Mouse (Mus musculus) adrenal gland, adult 8-10 months (tissue): ENCODE measurements around the gene Fzr1. TPM values are rescaled to one million over a fixed set of nuclear protein-coding genes. Genes with fewer than 3 reads are reported as not detected.
A peak's percentile ranks its signal among the peaks of the same experiment; 100 is the strongest.

ENCODE experiments used
- DNase-seq: peaks from one replicate; pipeline ENCODE4 v3.0.0; 2022
- total RNA-seq, 4 experiments: library from RNA; stranded (reverse); gene quantifications; 2 replicates each; pipeline ENCODE4 v1.2.4; 2022

The Fzr1 gene
- 10 to 100 TPM; 47.1 to 52.7 (median 49.9) TPM for total RNA-seq

DNA sequence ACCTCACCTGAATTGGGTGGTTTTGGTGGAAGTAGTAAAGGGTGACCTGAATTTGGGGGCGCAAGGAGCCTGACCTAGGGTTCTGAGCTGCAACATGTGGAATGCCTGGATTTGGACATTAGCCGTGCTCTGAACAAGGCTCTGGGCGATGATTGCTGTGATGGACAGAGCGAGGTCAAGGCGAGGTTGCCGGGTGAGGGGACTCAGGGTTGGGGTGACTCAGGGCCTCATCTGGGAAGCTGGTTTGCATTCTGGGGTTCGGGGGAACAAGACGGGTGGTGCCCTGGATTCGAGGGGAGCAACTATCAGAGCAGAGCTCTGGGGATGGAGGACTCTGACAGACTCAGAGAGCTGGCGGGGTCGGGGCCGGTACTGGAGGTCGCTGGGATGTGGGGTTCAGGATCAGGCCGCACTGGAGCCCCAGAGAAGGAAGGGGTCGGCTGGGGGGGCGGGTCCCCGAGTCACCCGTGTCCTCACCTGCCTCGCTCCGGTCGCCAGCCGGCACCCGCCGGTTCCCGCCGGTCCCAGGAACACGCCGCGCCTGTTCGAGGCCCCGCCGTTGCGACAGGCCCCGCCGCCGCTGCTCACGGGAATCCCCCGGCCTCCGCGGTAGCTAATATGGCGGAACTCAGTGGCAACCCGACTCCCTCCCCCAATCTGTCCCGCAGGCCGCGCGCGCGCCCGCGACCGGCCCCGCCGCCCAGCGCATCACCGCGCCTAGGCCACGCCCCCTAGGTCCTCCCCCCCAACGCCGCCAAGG is at the start of gene Fzr1:
Gene Fzr1, minus strand, starts transcription at position 724 of the 760 bp plus-strand sequence.
- no peak for DNase-seq

DNA sequence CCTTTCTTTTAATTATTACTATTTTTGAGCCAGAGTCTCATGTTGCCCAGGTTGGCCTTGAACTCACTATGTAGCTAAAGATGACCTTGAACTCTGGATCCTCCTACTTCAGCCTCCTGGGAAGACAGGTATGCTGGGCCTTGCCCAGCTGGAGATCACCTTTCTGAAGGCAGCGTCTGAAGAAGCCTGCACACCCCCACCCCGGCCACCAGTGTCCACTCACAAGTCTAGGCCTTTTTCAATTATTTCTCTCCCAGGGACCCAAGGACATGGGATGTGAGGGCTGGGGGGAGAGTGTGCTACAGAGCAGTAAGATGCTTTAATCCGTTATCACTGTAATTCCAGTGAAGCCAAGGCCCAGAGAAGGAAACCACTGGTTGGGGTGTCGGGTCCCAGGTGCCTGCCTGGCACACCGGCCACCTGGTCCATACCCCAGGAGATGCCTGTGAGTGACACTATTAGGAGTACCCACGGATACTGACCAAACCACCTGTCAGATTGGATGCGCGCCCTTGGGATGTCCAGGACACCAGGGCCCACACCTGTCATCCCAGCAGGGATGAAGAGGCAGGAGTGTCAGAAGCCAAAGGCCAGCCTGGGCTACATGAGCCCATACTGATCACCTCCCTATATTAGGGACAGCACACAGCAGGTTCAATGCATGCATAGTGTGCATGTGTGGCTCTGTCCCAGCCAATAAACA is 49.6 kb upstream of the Fzr1 start:
- peak; percentile 20 for DNase-seq

- peak; percentile 29 for DNase-seq
These were observed 49.0 kb upstream of the Fzr1 start for GRCm38 (mm10) chr10:81427327-81427726.

DNA sequence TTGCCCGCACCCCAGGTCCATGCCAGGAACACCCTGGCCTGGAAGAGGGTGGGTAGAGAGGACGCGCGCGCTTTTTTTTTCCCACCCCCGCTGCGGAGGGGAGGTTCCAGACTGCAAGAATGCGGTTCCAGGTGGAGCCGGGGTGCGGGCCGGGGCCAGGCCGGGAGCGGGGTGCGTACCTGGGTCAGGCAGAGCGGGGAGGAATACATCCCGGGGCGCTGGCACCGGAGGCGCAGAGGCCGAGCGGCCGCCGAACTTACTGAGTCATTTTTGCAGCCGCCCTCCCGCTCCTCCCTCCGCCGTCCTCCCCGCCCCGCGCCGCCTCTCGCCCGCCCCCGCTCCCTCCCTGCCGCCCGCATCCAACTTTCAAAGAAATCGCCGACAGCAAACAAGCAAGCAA is 48.6 kb upstream of the Fzr1 start:
- DNase-seq, result peak; percentile 69

- peak; percentile 42 for DNase-seq
These were observed 47.9 kb upstream of the Fzr1 start for GRCm38 (mm10) chr10:81426081-81426671.

DNA sequence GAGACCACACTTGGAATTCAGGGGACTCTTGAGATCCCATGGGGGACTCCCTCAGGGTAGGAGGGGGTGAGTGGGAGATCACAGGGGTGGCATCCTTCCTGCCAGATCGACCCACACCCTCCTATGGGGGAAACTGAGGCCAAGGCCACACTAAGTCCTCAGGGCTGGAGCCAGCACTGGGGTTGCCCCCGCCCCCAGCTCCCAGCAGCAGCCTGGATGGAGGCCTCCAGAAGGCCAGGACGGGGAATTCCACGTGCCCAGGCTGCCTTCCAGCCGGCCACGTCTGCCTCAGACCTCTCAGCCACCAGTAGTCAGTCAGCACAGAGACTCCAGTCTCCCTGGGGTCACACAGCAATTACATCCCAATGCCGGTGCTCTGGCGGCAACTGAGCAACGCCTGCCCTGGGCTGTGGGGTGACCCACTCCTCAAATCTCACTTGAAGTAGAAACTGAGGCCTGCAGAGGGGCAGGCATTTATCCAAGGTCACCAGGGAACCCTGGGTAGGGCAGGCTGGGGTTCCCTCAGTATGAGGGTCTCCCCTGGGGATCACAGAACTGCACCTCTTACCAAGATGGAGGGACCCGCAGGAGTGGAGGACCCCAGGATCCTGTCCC is 47.0 kb upstream of the Fzr1 start:
- DNase-seq, result peak; percentile 60

DNA sequence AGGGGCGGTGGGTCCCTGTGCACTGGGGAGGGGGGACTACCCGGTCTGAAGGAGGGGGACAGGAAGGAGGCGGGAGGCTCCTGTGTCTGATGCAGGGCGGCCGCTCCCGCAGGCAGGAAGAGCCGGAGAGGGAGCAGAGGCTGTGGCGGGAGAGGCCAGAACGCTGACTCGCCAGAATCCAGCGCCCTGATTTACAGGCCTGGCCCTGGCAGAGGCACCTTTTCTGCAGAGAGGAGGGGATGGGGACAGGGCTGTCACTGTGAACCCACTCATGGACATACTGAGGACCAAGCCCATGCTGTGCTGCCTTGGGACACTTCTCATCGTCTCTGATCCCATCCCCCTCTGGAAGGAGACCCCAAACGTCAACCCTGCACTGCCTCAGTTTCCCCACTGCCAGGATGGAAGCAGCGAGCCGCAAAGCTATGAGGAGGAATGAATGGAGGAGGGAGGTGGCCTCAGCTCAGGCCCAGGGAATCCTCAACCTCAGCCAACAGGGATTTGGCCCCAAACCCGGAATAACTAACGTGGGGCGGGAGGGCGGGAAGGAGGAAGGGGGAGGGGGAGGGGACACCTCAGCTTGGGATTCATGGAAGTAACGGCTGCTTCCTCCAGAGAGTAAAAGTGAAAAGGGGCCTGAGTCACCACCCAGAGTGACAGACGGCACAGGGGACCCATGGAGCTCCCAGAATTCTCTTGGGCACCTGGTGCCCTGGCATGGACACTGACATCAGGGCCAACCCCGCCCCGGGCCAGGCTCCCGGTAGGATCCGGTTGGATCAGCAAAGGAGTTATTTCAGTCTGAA is 46.1 kb upstream of the Fzr1 start:
- peak; percentile 62 for DNase-seq

DNA sequence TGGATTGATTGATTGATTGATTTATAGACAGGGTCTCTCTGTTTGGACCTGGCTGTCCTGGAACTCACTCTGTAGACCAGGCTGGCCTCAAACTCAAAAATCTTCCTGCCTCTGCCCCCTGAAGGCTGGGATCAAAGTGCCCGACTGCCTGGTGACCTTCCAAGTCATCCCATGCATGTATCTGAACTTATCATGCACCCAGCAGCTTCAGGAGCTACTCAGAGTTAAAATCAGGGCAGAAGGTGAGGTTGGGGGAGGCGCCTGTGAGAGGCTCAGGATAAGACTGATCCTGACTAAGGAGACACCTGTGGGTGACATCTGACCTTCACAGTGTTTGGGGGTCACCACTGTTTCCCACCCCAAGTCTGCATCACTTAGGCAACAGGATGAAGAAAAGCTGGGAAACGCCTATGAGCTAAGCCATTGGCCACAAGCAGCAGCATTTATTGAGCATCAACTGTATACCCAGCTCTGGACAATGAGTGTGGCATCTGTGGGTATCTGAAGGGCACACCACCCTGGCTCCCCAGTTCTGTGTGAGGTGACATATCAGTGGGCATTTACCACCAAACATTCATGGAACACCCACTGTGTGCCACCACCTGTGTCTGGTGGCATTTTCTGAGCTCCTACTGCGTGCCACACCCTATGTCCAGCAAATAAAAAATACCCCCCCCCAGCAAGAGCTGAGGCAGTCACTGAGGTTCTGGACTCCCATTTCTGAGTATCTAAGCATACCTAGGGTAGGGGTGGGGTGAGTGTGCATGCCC is 45.3 kb upstream of the Fzr1 start:
- DNase-seq, result peak; percentile 24

GRCm38 (mm10) chr10:81422661-81423217 is 44.4 kb upstream of the Fzr1 start:
- DNase-seq, result peak; percentile 12

DNA sequence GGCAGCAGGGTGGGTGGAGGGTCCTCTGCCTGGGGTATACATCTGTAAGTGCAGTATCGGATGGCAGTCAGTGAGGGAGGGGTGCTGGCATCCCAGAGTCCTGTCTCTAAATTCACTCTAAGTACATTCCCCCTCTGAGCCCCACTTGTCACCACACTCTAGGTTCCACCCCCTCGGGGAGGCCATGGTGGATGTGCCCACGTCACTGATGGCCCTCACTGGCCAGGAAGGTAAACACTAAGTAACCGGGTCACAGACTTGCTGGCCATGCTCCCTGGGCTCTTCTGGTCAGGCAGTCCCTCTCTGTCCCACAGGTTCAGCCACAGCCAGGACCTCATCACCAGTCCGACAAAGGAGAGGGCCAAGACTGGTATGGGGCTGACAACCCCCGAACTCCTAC is 43.9 kb upstream of the Fzr1 start:
- peak; percentile 29 for DNase-seq

DNA sequence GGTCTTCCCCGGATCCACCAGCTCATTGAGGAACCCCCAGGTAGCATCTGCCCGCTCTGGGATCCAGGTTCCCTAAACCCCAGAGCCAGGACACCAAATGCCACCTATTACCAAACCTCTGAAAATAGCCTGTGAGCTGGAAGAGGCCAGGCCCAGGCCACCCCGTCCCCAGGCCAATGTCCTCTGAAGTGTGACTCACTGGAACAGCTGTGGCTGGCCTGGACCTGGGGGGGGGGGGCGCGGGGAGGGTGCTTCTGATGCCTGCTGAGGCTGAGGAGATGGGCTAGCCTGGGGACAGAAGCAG is 43.4 kb upstream of the Fzr1 start:
- peak; percentile 64 for DNase-seq

DNA sequence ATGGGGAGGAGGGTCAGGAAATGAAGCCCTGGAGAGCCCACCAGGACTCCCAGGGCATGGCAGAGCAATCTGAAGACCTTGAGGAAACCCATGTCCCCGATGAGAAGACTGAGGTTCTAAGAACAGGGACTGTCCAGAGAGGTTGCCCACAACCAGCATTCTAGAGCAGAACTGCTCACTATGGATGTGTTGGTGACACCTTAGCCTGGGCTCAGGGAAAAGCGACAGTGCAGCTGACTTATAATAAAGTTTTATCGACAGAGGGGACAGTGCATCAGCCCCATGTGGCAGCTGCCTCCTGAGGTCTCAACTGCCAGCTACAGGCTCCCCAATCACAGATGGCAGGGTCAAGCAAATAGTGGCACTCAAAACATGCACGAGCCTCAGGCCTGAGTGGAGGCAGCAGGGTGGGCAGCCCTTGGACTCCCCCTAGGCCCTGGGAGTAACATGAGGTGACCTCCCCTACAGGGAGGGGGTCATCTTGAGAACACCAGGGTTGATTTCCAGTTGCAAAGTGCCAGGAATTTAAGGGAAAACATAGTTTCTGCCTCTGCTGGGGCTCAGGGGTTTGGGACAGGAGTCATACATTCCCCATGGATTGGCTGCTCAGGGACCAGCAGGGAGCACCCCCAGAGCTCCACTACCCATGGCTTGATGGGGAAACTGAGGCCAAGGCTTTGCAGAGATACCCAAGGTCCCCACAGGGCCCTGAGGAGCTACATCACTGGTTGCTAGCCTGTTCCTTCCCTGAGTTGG is 42.9 kb upstream of the Fzr1 start:
- DNase-seq, result peak; percentile 11

DNA sequence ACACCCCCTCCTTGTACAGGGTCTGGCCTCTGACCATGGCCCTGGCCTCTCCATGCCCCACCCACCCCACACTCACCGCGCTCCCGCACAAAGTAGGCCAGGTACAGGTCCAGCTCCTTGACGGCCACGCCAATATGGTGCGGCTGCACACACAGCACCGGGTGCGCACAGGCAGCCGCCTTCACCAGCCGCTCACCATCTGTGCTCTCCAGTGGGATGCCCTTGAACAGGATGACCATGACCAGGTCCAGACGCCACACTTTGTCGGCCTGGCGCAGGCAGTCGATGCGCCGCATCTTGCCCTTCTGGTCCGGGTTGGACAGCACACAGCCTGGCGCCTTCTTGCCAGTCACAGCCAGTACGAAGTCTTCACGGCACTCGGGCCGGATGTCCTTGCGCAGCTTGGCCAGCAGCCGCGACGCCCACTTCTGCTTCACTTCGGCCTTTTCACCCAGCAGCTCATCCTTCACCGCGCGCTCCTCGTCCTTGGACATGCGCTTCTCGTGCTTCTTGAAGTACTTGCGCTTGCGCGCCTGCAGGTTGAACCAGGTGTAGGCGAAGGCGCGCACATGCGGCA is 42.0 kb upstream of the Fzr1 start:
- DNase-seq, result peak; percentile 75

DNA sequence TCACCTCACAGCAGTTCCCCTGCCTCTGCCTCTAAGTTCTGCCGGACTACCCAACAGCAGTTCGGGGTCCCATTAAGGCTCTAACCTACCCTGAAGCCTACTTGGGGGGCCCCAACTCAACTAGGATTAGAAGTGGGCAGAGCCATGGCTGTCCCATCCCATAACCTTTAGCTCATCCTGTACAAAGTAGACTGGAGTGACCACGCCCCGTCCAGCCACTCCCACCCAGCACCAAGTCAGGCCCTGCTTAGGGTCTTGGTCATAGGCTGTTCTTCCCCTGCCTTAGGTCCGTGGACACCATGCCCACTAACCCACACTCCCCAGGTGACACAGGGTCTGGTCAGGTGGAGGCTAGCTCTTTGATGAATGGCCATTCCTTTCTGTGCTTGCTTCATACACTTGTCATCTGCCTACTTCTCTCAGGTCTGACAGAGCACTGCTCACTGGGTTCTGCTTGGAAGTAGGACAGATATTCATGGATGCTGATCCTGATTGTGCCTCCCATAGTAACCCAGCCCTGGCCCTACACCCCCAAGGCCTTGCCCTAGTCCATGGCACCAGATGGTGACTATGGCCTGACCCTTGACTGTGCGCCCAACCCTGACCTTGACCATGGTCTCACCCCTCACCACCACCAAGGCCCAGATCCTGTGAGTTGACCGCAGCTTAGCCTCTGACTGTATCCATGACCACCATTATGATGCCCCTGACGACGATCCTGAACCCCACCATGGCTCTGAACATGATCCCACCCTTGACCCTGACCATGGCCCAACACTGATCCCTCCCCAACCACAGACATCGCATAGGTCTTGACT is 41.0 kb upstream of the Fzr1 start:
- peak; percentile 43 for DNase-seq

DNA sequence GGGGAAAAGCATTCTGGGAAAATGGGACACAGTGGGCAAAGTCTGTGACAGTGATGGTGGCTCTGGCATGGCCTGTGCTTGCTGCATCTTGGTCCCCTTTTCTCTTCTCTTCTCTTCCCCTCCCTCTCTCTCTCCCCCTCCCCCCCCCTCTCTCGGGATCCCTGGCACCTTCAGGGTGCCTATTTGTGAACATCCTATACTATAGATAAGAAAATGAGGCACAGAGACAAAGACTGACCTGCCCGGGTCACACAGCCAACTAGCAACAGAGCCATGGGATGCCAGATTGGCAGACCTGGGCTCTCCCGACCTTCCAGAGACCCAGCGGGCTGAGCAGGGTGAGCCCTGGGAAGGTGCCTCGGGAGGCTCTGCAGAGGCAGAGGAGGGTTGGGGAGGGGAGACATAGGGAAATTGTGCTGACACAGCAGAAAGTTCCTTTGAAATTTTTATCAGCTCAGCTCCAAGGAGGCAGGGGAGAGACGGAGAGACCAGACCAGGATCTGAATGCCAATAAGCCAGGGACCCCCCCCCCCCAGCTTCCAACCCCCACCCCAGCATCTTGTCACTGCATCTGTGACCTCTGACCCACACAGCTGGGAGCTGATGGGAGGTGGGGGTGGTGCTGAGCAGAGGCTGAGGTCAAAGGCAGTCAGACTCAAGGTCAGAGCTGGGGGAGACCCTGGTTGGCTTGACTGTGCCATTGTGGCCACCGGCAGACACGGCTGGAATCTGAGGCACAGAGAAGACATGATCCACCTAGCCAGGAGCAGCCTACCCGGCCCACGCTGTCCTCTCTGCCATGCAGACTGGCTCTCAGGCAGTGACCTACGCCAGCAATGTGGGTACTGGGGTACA is 40.1 kb upstream of the Fzr1 start:
- DNase-seq, result peak; percentile 7

DNA sequence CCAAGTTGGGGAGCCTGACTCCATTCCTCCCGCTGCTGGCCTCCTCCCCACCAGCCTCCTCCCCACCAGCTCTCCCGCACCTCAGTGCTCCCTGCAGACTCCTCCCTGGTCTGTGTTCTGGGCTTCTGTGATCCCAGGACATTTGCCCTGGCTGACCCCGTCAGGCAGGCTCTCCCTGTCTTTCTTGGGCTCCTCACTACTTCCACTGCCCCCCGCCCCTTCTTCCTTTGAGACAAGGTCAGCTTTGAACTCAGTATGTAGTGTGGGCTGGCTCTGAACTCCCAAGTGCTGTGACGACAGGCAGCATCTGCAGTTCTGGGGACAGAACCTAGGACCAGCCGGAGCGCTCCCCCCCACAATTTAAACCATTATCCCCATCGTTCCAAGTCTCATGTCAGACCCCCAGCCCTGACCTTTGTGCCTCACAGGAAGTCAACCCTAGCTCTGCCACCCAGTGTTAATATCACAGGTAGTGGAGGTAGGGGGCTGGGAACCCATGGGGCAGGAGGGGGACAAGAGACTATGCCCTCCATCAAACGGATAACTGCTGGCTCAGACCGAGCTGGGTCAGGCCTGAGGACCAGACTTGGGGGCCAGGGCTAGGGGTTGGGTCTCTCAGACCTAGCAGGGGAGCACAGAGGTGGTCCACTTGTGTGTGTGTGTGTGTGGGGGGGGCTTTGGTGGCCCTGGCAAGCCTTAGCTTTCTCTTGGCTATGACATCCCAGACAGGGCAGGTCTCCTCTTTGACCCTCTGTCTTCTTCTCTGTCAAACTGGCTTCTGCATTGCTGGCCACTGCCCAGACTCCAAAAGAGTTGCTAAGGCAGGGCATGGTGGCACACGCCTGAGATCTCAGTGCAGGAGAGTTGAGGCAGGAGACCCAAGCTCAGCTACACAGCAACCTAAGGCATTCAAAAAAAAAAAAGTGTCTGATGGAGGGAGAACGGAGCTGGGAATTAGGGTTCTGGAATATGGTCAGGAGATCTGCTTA is 39.2 kb upstream of the Fzr1 start:
- DNase-seq, result peak; percentile 25
